Mouse (Mus musculus): ENCODE measurements around the gene Cd72.

DNA sequence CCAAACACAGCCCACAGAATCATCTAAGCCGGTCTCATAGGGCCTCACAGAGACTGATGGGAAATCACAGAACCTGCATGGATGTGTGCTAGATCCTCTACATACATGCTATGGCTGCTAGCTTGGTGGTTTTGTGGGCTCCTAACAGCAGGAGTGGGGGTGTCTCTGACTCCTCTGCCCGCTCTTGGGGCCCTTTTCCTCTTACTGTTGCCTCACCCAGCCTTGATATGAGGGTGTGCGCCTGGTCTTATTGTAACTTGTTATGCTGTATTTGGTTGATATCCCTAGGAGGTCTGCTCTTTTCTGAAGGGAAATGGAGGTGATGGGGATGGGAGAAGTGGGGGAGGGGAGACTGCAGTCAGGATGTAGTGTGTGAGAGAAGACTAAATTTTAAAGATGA, 35.2 kb upstream of the Cd72 start:
- TF ChIP-seq CTCF (conservative IDR thresholded peaks at IDR 0.05; ENCODE audit: insufficient read depth, insufficient read length, low read depth, low read length) (no peak), POLR2A (IDR thresholded peaks at IDR 0.05; ENCODE audit: low read depth, low read length) (no peak)
